Mouse (Mus musculus) lung, embryonic 14.5 days (tissue): Measurements from ENCODE around the gene Stk10. TPM values are rescaled to one million over a fixed set of nuclear protein-coding genes. Genes with fewer than 3 reads are reported as not detected.
A peak's percentile ranks its signal among the peaks of the same experiment; 100 is the strongest.

ENCODE experiments used
- ATAC-seq: fragments of 200-750 bp; cut with Nextera tagmentation; 2 replicates; pipeline ENCODE4 v1.8.0; 2017; ENCODE audit warnings: mild to moderate bottlenecking, moderate TSS enrichment, moderate library complexity; ENCODE audit not compliant: insufficient read depth
- DNase-seq: peaks from one replicate; pipeline ENCODE4 v3.0.0-alpha.2; 2015
- H3K27ac ChIP-seq: fragments of 300-500 bp; sonication (generic); 2 replicates; pipeline ENCODE4 v1.5.1; 2014; ENCODE audit warnings: low read depth, mild to moderate bottlenecking, moderate library complexity
- H3K27me3 ChIP-seq: fragments of 300-500 bp; sonication (generic); 2 replicates; pipeline ENCODE4 v1.6.1; 2014; ENCODE audit warnings: low read length, control low read depth; ENCODE audit not compliant: insufficient read depth
- H3K36me3 ChIP-seq: fragments of 300-500 bp; sonication (generic); 2 replicates; pipeline ENCODE4 v1.6.1; 2014; ENCODE audit warnings: control low read depth; ENCODE audit not compliant: insufficient read depth
- H3K4me1 ChIP-seq: fragments of 300-500 bp; sonication (generic); 2 replicates; pipeline ENCODE4 v1.6.1; 2014; ENCODE audit warnings: antibody characterized with exemption, control low read depth; ENCODE audit not compliant: insufficient read depth
- H3K4me2 ChIP-seq: fragments of 300-500 bp; sonication (generic); 2 replicates; pipeline ENCODE4 v1.6.1; 2014; ENCODE audit warnings: mild to moderate bottlenecking
- H3K4me3 ChIP-seq: fragments of 300-500 bp; sonication (generic); 2 replicates; pipeline ENCODE4 v1.5.1; 2014; ENCODE audit warnings: low read depth, low read length
- H3K9ac ChIP-seq: fragments of 300-500 bp; sonication (generic); 2 replicates; pipeline ENCODE4 v1.6.1; 2014
- H3K9me3 ChIP-seq: fragments of 300-500 bp; sonication (generic); 2 replicates; pipeline ENCODE4 v1.6.1; 2016; ENCODE audit warnings: low read depth, low read length, control low read depth
- CTCF ChIP-seq: IDR thresholded peaks from 2 replicates; pipeline ENCODE4 v1.5.1; 2016; ENCODE audit warnings: antibody characterized with exemption, low read depth
- WGBS: fragments of 180-500 bp; shearing (Covaris S2); extraction: QIAGEN DNeasy Blood & Tissue Kit; methylation state at CpG from one replicate; pipeline ENCODE4 v1.1.7; 2014; 5-methylcytosine and 5-hydroxymethylcytosine counted together
- polyA plus RNA-seq: library from polyadenylated mRNA; unstranded; fragments of >200 nt; fragmentation: Nextera tagmentation; extraction: Ambion mirVana; gene quantifications from 2 replicates; pipeline ENCODE4 v1.2.1, GENCODE M21; 2014

The Stk10 gene
- polyA plus RNA-seq, 1 experiment from 2014 or later, result 2.0 TPM

DNA sequence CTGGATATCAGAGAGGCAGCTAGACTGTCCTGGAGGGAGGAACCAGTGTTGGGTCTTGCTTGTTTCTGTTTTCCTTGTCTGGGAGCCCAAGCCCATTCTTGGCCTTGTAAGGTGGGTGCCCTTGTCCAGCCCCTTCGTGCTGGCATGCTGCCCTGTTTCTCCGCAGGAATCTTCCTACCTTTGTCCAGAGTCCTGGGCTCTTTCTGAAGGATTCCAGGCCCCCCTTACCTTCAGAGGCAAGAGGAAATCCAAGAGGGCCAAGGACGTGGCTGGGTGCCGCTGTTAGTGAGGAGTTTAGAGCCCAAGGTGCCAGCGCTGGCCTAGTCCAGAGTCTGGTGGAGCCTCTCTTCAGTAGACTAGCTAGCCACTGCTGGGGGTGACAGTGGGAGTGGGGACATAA is 11.4 kb downstream of the Stk10 start:
- no peak overlapping the region for H3K9ac ChIP-seq
- no peaks in the 10 kb centered on the region for H3K27me3 ChIP-seq
- ATAC-seq (no peak), DNase-seq (no peak)
- no peaks in the 10 kb centered on the region for H3K9me3 ChIP-seq
- WGBS, result 88% methylated on average over 5 of the region's 5 CpGs
- TF ChIP-seq CTCF, result no peak
- peaks cover 19% of the 10 kb centered on the region for H3K4me1 ChIP-seq
- no peak overlapping the region for H3K27ac ChIP-seq
- no peaks in the 10 kb centered on the region for H3K36me3 ChIP-seq
- no peak overlapping the region for H3K4me3 ChIP-seq
- no peak overlapping the region for H3K4me2 ChIP-seq

DNA sequence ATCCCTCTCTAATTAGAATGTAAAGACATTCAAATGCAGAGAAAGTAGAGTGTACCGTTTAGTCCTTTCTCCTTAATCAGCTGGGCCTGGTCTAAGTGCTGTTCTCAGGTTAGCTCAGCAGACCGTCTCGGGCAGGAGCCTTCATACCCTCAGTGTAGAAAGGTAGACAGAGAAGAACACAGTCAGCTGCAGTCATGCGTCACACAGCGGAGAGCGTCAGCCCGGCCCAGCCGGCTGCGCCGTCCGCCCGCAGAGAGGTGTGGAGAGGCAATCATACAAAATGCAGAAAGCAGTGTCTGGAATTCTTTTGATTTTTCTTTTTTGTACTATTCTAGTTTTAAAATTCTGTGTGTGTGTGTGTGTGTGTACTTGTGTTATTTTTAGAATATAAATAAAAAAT is 12.5 kb downstream of the Stk10 start:
- Histone ChIP-seq H3K4me3 (no peak overlapping the region), H3K9ac (no peak overlapping the region), H3K4me2 (no peak overlapping the region), H3K27me3 (no peaks in the 10 kb centered on the region), H3K4me1 (peaks cover 14% of the 10 kb centered on the region), H3K36me3 (no peaks in the 10 kb centered on the region), H3K9me3 (no peaks in the 10 kb centered on the region), H3K27ac (no peak overlapping the region)
- no peak for TF ChIP-seq CTCF
- 79% methylated on average over 12 of the region's 12 CpGs for WGBS
- DNase-seq (no peak), ATAC-seq (no peak)

DNA sequence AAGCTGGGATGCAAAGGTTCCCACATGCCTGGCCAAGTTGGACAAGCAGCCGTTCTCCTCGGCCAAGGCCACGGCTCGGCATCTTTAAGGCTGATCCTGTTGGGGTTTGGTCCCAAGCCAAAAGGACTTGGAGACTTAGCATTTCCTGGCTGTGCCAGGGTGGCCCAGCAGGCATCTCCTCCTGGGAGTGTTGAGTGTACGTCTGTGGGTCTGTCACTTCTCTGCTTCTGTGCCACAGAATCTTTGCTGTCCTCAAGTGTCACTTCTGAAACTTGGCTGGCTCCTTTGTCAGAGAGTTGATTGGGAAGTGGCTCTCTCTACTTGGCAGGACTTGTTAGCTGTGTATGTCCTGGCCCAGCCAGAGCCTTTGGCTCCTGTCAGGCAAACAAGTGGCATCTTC is 13.4 kb downstream of the Stk10 start:
- peak; percentile 67 for DNase-seq
- Histone ChIP-seq H3K9ac (no peak overlapping the region), H3K27ac (no peak overlapping the region), H3K36me3 (no peaks in the 10 kb centered on the region), H3K4me3 (no peak overlapping the region), H3K4me1 (peaks cover 14% of the 10 kb centered on the region; the same call in 1 of the 2 replicates), H3K27me3 (no peaks in the 10 kb centered on the region), H3K9me3 (no peaks in the 10 kb centered on the region), H3K4me2 (no peak overlapping the region)
- ATAC-seq, result no peak
- WGBS, result 51% methylated on average over 5 of the region's 5 CpGs
- TF ChIP-seq CTCF, result no peak

DNA sequence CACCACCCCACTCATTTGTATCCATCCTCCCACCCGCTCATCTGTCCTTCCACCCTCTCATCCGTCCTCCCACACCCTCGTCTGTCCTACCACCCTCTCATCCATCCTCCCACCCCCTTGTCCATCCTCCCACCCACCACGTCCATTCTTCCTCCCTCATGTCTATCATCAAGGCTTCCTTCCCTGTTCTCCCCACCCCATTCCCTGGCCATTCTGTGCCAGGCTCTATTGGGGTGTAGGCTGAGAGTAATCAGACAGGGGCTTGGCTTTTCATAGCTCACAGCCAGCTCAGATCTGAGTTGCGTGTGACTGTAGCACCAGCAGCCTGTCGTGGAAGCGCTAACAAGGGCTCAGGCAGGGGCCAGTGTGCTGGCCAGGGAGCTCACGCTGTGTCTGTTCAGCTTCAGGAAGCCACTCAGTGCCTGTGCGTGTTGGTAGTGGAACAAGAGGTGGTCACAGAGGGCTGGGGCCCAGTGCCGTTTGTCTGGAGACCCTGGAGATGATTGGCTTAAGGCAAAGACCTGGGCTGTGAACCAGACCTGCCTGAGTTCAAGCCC is 14.4 kb downstream of the Stk10 start:
- ATAC-seq (no peak), DNase-seq (no peak)
- no peak overlapping the region for H3K4me3 ChIP-seq
- no peak overlapping the region for H3K4me2 ChIP-seq
- H3K36me3 ChIP-seq, result no peaks in the 10 kb centered on the region
- H3K27me3 ChIP-seq, result no peaks in the 10 kb centered on the region
- no peaks in the 10 kb centered on the region for H3K9me3 ChIP-seq
- H3K9ac ChIP-seq, result no peak overlapping the region
- WGBS, result 63% methylated on average over 10 of the region's 10 CpGs
- H3K27ac ChIP-seq, result peak overlapping the region; percentile 42; the same call in 1 of the 2 replicates
- no peak for TF ChIP-seq CTCF
- peaks cover 17% of the 10 kb centered on the region for H3K4me1 ChIP-seq

DNA sequence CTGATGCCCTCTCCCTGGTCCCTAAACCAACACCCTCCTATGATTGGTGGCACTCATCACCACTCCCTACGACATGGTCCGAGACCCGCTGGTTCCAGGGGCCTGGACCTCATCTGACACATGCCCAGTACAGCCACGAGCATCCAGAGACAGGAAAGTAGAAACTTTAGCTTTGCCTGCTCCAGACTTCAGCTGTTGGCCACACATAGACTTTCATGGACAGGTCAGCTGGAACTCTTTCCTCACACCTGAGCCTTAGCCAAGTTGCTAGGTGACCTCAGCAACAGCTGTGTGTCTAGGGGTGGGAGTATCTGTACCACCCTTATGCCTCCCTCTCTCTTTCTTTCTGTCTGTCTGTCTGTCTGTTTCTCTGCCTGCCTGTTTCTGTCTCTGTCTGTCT is 15.1 kb downstream of the Stk10 start:
- H3K4me1 ChIP-seq, result peaks cover 20% of the 10 kb centered on the region
- peak; percentile 80 for DNase-seq
- H3K9me3 ChIP-seq, result no peaks in the 10 kb centered on the region
- no peaks in the 10 kb centered on the region for H3K36me3 ChIP-seq
- peak; percentile 41; the same call in 1 of the 2 replicates for ATAC-seq
- H3K27ac ChIP-seq, result peak overlapping the region; percentile 42; the same call in 1 of the 2 replicates
- H3K4me2 ChIP-seq, result no peak overlapping the region
- H3K27me3 ChIP-seq, result no peaks in the 10 kb centered on the region
- WGBS, result 36% methylated on average over 4 of the region's 4 CpGs
- H3K4me3 ChIP-seq, result no peak overlapping the region
- H3K9ac ChIP-seq, result no peak overlapping the region
- TF ChIP-seq CTCF, result no peak

DNA sequence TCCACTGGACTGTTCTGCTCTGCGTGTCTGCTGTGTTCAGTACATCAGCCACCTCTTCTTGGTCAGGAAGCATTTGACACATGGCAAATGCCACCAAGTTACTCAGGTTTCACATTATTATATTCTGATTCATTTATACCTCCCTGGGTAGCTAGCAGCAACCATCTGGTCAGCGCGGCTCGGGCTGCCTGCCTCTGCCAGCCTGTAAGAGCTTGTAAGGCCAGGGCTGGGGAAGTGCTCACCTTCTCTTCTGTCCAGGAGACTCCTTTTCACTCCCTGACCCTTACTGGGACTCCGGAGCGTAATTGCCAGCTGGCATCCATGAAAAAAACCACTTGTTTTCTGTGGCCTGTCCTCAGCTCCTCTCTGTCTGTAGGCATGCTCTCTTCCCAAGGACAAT is 16.1 kb downstream of the Stk10 start:
- Histone ChIP-seq H3K9ac (no peak overlapping the region), H3K27me3 (no peaks in the 10 kb centered on the region), H3K4me2 (no peak overlapping the region), H3K9me3 (no peaks in the 10 kb centered on the region), H3K4me1 (peaks cover 22% of the 10 kb centered on the region), H3K4me3 (no peak overlapping the region), H3K27ac (no peak overlapping the region), H3K36me3 (no peaks in the 10 kb centered on the region)
- TF ChIP-seq CTCF, result no peak
- no peak for DNase-seq
- ATAC-seq, result no peak
- 64% methylated on average over 6 of the region's 6 CpGs for WGBS

DNA sequence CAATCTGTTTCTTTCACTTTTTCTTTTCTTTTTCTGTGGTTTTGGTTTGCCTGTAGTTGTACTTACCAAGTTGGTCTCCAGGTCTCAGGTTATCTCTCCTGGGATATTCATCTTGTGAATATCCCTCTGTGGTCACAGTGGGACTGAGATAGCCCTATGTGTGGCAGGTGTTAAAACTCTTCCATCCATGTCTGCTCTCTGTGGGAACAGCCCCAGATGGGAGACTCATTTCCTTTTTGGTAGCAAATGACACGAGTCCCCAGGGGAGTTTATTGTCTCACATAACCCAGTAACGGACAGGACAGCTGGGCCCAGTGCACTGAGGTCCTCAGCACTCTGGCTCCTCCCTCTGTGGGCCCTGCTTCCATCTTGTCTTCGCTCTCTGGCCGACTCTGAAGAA is 17.0 kb downstream of the Stk10 start:
- no peak for TF ChIP-seq CTCF
- ATAC-seq, result no peak
- WGBS, result 51% methylated on average over 4 of the region's 4 CpGs

DNA sequence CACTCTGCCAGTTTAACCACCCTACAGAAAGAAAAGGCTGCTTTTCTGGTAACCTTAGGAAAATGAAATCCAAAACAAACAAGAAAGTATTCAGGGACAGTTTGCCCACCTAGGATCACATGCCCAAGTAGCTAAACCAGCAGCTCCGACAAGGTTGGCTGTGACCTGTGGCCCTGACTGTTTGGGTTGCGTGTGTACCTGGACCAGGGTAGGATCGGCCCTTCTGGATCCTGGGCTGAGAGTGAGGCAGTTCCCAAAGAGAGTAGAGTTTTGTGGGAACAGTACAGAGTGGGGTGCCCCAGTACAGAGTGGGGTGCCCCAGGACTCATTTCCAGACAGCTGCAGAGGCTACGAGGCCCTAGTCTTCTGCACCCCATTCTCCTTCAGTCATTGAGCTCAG is 18.0 kb downstream of the Stk10 start:
- peaks cover 22% of the 10 kb centered on the region for H3K4me1 ChIP-seq
- H3K4me3 ChIP-seq, result no peak overlapping the region
- TF ChIP-seq CTCF, result no peak
- H3K27me3 ChIP-seq, result no peaks in the 10 kb centered on the region
- no peaks in the 10 kb centered on the region for H3K9me3 ChIP-seq
- ATAC-seq, result no peak
- no peak overlapping the region for H3K4me2 ChIP-seq
- H3K27ac ChIP-seq, result no peak overlapping the region
- 88% methylated on average over 4 of the region's 4 CpGs for WGBS
- H3K36me3 ChIP-seq, result no peaks in the 10 kb centered on the region
- no peak overlapping the region for H3K9ac ChIP-seq
- DNase-seq, result no peak

More for the DNA sequence above, 17.0 kb downstream of the Stk10 start:
- Histone ChIP-seq H3K4me3 (no peak overlapping the region), H3K9ac (no peak overlapping the region), H3K9me3 (no peaks in the 10 kb centered on the region), H3K27me3 (no peaks in the 10 kb centered on the region), H3K4me2 (no peak overlapping the region), H3K27ac (no peak overlapping the region), H3K4me1 (peaks cover 22% of the 10 kb centered on the region), H3K36me3 (no peaks in the 10 kb centered on the region)
- DNase-seq, result no peak
